Mouse (Mus musculus) embryo, embryonic 10 days (tissue): ENCODE data around the gene Gm16223.

Source experiments
- DNase-seq: peaks from one replicate; pipeline ENCODE4 v3.0.0-alpha.2; 2015; ENCODE audit warnings: low spot score

The Gm16223 gene

GRCm38 (mm10) chr5:42224840-42225239 lies 157.1 kb downstream of the Gm16223 start:
- DNase-seq, result no peak

GRCm38 (mm10) chr5:42228631-42229030 lies 160.9 kb downstream of the Gm16223 start:
- DNase-seq, result no peak

GRCm38 (mm10) chr5:42239291-42239690 lies 171.5 kb downstream of the Gm16223 start:
- no peak for DNase-seq

- DNase-seq, result no peak
Observed at GRCm38 (mm10) chr5:42239806-42240205, 172.0 kb downstream of the Gm16223 start.

- no peak for DNase-seq
Observed at GRCm38 (mm10) chr5:42250376-42250775, 182.6 kb downstream of the Gm16223 start.
